Mouse (Mus musculus) ZHBTc4 (cell line): Measurements from ENCODE around the gene Svs5.
A peak's percentile ranks its signal among the peaks of the same experiment; 100 is the strongest.
"Not testable (repeated sequence)": the region's sequence is repeated elsewhere in the genome, so short reads cannot be mapped to it uniquely, and the experiment has no call there.

Experiments
- DNase-seq: peaks from one replicate; pipeline ENCODE4 v3.0.0-alpha.2; 2011; ENCODE audit warnings: low read depth, low spot score

Svs5 gene

GRCm38 (mm10) chr2:164332440-164332839 is at the start of gene Svs5:
Gene Svs5 (plus strand): TSS chr2:164332740.
- not testable (repeated sequence) for DNase-seq

GRCm38 (mm10) chr2:164288968-164289367 is 43.6 kb upstream of the Svs5 start, which contains the start of gene Svs3a:
Gene Svs3a (plus strand): TSS chr2:164289268.
- DNase-seq: not testable (repeated sequence)

DNA sequence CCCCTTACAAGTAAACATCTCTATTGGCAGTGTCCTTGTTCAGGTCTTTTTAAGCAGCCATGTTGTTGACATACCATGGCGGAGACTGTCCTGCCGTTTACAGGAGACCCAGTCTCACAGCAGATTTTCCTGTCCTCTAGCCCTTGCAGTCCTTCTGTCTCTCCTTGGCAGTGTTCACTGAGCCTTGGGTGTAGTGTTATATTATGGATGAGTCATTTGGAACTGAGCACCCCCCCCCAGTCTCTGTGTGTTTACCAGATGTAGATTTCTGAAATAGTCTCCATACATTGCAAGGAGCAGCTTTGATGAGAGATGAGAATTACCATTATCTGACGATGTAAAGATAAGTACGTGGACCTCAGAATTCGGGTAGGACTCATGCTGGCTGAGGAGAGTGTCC is 19.9 kb upstream of the Svs5 start:
- no peak for DNase-seq

- DNase-seq: not testable (repeated sequence)
These were observed 17.1 kb upstream of the Svs5 start for GRCm38 (mm10) chr2:164315460-164315859.

DNA sequence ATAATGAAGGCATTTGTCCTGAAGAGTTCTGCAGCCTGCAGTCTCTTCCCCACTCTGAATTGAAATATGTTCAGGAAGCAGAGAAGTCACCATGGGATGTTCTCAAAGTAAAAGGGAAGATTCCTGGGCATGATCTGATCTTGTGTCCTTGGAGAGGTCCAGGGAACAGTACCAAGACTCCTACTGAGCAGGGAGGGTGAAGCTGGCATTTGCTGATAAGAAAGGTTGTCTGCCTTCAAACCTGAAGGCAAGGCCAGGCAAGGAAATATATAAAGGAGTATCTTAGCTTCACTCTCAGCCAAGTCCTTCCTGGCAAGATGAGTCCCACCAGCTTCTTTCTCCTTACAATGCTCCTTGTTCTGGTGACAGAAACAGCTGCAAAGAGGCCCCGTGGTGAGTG is 16.1 kb upstream of the Svs5 start, which contains the start of gene Svs6:
TSS of gene Svs6 (plus strand) at position 301 of the 400 bp plus-strand sequence.
- DNase-seq: not testable (repeated sequence)

DNA sequence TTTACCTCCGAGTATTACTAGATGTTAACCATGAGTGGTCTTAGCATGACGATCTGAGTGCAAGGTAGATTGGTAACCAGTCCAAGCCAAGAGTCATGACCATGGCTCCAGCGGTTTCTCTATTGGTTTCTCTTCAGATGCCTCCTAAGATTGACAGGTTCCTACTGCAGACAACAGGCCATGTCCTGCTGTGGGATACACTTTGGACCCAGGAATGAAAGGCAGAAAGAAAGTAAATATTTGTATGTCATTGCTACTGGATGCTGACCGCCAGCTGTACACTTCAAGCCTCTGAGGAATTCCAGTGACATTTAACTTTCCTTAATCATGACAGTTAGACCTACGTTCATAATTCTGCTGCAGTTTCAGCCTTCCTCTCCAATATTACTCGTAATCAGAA is 11.6 kb upstream of the Svs5 start:
- no peak for DNase-seq

- not testable (repeated sequence) for DNase-seq
These were observed 11.2 kb downstream of the Svs5 start for GRCm38 (mm10) chr2:164343732-164344131.

DNA sequence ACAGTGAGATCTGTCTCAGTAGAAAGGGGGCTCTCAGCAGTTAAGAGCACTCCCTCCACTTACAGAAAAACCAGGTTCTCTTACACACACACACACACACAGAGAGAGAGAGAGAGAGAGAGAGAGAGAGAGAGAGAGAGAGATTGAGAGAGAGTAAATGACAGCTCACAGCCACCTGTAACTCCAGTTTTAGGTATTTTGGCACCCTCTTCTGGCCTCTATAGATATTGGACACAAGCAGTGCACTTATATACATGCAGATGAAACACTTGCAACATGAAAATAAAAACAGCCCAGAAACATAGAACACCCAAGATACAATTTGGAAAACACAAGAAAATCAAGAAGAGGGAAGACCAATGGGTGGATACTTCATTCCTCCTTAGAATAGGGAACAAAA is 15.2 kb downstream of the Svs5 start:
- not testable (repeated sequence) for DNase-seq

DNA sequence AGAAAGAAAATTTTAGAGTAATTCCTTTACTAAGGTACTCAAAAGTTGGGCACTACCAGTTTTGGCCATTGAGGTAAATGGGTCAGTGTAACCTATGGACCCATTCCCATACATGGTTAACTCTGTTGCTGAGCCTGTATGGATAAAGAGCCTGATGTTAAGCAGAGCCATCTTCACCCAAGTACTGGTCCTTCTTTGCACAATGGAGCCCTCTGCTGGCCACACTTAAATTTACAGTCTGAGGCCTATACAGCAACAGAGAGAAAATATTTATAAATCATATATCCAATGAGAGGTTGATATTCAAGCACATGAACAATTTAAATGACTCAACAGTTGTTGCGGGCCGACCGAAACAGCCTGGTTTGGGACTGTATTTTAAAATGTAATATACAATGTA is 16.4 kb downstream of the Svs5 start:
- peak; percentile 66 for DNase-seq

DNA sequence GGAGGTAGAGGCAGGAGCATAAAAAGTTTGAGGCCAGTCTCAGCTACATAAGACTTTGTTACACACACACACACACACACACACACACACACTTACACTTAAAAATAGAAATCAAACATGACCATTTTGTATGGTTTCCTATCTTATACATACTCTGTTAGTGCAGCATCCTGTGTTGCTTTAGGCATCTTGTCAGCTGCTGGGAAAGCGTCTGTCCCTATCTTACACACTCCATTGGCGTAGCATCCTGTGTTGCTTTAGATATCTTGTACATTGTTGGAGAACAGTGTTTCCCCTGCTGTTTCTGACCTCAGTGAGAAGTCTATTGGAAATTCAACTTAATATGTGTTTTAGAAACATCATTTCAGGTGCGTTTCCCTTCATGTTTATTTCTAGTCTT is 20.2 kb downstream of the Svs5 start:
- no peak for DNase-seq

DNA sequence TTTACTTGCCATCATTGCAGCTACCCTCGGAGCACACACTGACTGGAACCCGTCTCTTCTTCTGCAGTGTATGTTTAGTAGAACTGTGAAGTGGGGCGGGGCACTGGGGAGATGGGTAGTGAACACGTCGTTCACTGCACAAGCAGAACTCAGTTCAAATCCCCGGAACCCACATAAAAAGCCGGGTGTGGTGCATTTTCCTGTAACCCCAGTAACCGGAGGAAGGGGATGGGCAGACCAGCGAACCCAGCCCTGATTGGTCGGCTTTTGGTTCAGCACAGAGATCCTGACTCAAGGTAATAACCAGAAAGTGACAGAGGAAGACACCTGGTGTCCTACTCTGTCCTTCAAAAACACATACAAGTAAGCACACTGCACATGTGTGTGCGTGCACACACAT is 20.8 kb downstream of the Svs5 start:
- no peak for DNase-seq

- no peak for DNase-seq
These were observed 23.8 kb downstream of the Svs5 start for GRCm38 (mm10) chr2:164356177-164356967.

GRCm38 (mm10) chr2:164358373-164358772 is 25.8 kb downstream of the Svs5 start:
- no peak for DNase-seq

GRCm38 (mm10) chr2:164359031-164359430 is 26.5 kb downstream of the Svs5 start:
- DNase-seq: no peak

- DNase-seq: no peak
These were observed 27.1 kb downstream of the Svs5 start for GRCm38 (mm10) chr2:164359668-164360067.

GRCm38 (mm10) chr2:164360974-164361657 is 28.6 kb downstream of the Svs5 start:
- no peak for DNase-seq

GRCm38 (mm10) chr2:164366947-164367346 is 34.4 kb downstream of the Svs5 start:
- DNase-seq: no peak

GRCm38 (mm10) chr2:164368620-164369105 is 36.1 kb downstream of the Svs5 start:
- no peak for DNase-seq

DNA sequence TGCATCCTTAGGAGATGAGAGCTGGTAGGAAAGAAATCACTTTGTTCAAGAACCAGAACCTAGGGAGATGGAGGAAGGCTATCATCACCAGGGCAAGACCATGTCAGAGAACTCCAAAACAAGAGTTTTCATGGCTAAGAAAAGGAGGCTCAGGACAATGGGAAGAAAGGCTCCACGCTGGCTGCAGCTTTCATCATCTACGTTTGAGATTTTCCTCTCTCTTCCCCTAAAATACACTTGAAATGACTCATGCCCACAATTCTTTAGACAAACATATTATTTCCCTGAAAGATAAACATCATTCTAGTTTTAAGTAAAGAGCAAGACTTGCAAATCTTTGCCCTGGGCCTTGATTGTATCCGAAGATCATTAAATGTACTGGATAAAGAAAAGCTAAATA is 38.8 kb downstream of the Svs5 start:
- DNase-seq: no peak

GRCm38 (mm10) chr2:164372408-164373053 is 40.0 kb downstream of the Svs5 start:
- no peak for DNase-seq

DNA sequence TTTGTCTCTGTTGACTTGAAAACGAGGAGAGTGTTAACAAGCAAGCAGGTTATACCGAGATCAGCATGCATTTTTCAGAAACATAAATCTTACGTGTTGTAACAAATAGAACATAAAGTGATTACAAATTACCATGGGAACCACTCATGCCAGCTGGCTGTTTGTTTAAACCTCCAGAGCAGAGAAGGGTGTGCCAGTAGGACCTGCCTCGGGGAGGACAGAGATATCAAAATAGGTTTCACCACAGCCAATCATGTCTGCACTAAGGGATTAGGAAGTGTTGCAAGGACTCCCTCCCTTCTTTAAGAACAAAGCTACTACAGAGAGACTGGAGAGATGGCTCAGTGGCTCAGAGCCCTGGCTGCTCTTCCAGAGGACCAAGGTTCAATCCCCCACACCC is 40.6 kb downstream of the Svs5 start:
- DNase-seq: no peak
